Mouse (Mus musculus): ENCODE results near the gene Mvb12b. TPM values are rescaled to one million over a fixed set of nuclear protein-coding genes. Genes with fewer than 3 reads are reported as not detected.
A peak's percentile ranks its signal among the peaks of the same experiment; 100 is the strongest.
"Not testable (repeated sequence)": the region's sequence is repeated elsewhere in the genome, so short reads cannot be mapped to it uniquely, and the experiment has no call there.

Mvb12b gene
- polyA plus RNA-seq, 1 experiment from 2014 or later, result 52.2 TPM

GRCm38 (mm10) chr2:33914998-33915397 is 27.3 kb upstream of the Mvb12b start:
- Histone ChIP-seq H3K9ac (replicated peaks) (no peak overlapping the region), H3K27me3 (replicated peaks) (no peaks in the 10 kb centered on the region), H3K4me2 (no peak overlapping the region), H3K9me3 (replicated peaks) (no peaks in the 10 kb centered on the region), H3K4me1 (peaks cover 13% of the 10 kb centered on the region), H3K36me3 (no peaks in the 10 kb centered on the region), H3K4me3 (replicated peaks) (no peak overlapping the region), H3K27ac (replicated peaks) (no peak overlapping the region)
- no peak for ATAC-seq (ENCODE audit: low FRiP score)
- 79% methylated on average over 8 of the region's 8 CpGs for WGBS

- H3K4me1 ChIP-seq, result peaks cover 7% of the 10 kb centered on the region
- ATAC-seq (ENCODE audit: low FRiP score), result no peak
- no peaks in the 10 kb centered on the region for H3K27me3 ChIP-seq (replicated peaks)
- no peak overlapping the region for H3K4me2 ChIP-seq
- no peak overlapping the region for H3K27ac ChIP-seq (replicated peaks)
- 81% methylated on average over 3 of the region's 3 CpGs for WGBS
- H3K9me3 ChIP-seq (replicated peaks), result no peaks in the 10 kb centered on the region
- no peaks in the 10 kb centered on the region for H3K36me3 ChIP-seq
- H3K9ac ChIP-seq (replicated peaks), result no peak overlapping the region
- no peak overlapping the region for H3K4me3 ChIP-seq (replicated peaks)
Measured at GRCm38 (mm10) chr2:33914334-33914733, 26.6 kb upstream of the Mvb12b start.

- H3K36me3 ChIP-seq; H3K27ac ChIP-seq (replicated peaks); H3K27me3 ChIP-seq (replicated peaks); H3K9ac ChIP-seq (replicated peaks); ATAC-seq (ENCODE audit: low FRiP score); H3K9me3 ChIP-seq (replicated peaks); H3K4me3 ChIP-seq (replicated peaks); H3K4me1 ChIP-seq; H3K4me2 ChIP-seq: not testable (repeated sequence)
- 87% methylated on average over 1 of the region's 1 CpGs for WGBS
Measured at GRCm38 (mm10) chr2:33913598-33913997, 25.9 kb upstream of the Mvb12b start.

GRCm38 (mm10) chr2:33912741-33913140 is 25.0 kb upstream of the Mvb12b start:
- ATAC-seq (ENCODE audit: low FRiP score), result no peak
- no peak overlapping the region for H3K9ac ChIP-seq (replicated peaks)
- WGBS, result 73% methylated on average over 3 of the region's 3 CpGs

DNA sequence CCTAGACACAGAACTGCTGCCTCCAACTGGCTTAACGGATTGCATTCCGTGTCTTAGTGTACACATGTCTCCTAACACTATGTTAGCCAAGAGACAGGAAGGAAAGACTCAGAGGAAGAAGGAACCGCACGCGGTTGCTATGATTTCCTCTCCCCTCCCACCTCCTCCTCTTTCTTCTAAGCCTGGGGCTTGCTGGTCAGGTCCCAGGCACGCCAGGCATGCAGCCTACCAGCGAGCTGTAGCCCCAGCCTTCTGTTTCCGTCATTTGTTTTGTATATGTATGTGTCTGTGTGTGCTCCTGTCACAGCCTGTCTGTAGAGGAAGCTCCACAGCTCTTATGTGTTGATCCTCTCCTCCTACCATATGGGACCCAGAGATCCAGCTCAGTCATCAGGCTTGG is 20.6 kb upstream of the Mvb12b start:
- no peak overlapping the region for H3K9ac ChIP-seq (replicated peaks)
- 66% methylated on average over 8 of the region's 8 CpGs for WGBS
- H3K9me3 ChIP-seq (replicated peaks), result no peaks in the 10 kb centered on the region
- 0 out of 2 replicates have a peak overlapping the region, but pooled peaks have one; percentile 35 for H3K27ac ChIP-seq (replicated peaks)
- H3K4me1 ChIP-seq, result peaks cover 4% of the 10 kb centered on the region; the same call in 1 of the 2 replicates
- no peak overlapping the region for H3K4me2 ChIP-seq
- no peaks in the 10 kb centered on the region for H3K27me3 ChIP-seq (replicated peaks)
- ATAC-seq (ENCODE audit: low FRiP score), result no peak
- no peak overlapping the region for H3K4me3 ChIP-seq (replicated peaks)
- no peaks in the 10 kb centered on the region for H3K36me3 ChIP-seq

More at GRCm38 (mm10) chr2:33912741-33913140, 25.0 kb upstream of the Mvb12b start:
- Histone ChIP-seq H3K27ac (replicated peaks) (no peak overlapping the region), H3K4me3 (replicated peaks) (no peak overlapping the region), H3K4me2 (no peak overlapping the region), H3K9me3 (replicated peaks) (no peaks in the 10 kb centered on the region), H3K27me3 (replicated peaks) (no peaks in the 10 kb centered on the region), H3K36me3 (no peaks in the 10 kb centered on the region), H3K4me1 (peaks cover 4% of the 10 kb centered on the region; the same call in 1 of the 2 replicates)

DNA sequence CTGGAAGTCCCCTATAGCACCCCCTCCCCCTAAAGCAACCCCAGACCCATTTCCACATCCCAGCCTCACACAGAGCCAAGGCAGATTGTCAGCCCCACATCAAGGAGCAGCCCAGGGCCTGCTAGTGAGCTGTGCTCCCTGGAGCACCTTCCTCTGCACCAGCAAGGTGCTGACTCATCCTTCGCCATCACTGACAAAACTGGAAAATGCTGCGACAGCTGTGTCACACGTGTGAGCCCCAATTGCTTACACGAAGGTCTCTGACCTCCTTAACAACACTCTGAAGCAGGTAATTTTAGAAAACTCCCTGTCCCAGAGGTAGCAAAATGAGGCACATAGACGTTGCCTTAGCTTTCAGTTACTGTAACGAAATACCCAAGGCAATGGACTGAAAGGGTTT is 19.4 kb upstream of the Mvb12b start:
- Histone ChIP-seq H3K27ac (replicated peaks) (no peak overlapping the region), H3K4me3 (replicated peaks) (no peak overlapping the region), H3K4me2 (no peak overlapping the region), H3K9ac (replicated peaks) (no peak overlapping the region), H3K4me1 (peaks cover 4% of the 10 kb centered on the region; the same call in 1 of the 2 replicates), H3K9me3 (replicated peaks) (no peaks in the 10 kb centered on the region), H3K36me3 (no peaks in the 10 kb centered on the region), H3K27me3 (replicated peaks) (no peaks in the 10 kb centered on the region)
- no peak for ATAC-seq (ENCODE audit: low FRiP score)
- 87% methylated on average over 6 of the region's 6 CpGs for WGBS

GRCm38 (mm10) chr2:33895829-33896228 is 8.1 kb upstream of the Mvb12b start:
- H3K27ac ChIP-seq (replicated peaks), result no peak overlapping the region
- 81% methylated on average over 3 of the region's 3 CpGs for WGBS

DNA sequence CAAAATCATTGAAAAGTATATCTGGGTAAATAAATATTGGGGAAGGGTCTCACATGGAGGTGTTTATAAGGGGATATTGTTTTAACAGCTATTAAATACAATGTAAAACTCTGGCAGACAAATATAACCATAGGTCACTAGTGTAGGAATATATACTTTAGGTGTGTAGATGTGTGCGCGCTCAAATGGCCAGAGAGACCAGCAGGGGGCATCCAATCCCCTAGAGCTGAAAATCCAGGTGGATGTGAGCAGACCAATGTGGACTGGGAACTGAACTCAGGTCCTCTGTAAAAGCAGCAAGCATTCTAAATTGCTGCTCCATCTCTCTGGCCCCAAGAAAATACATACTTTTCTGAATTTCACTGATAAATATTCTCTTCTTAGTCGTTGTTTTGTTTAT is 5.4 kb upstream of the Mvb12b start:
- 90% methylated on average over 3 of the region's 3 CpGs for WGBS

More at GRCm38 (mm10) chr2:33895829-33896228, 8.1 kb upstream of the Mvb12b start:
- Histone ChIP-seq H3K36me3 (no peaks in the 10 kb centered on the region), H3K27me3 (replicated peaks) (no peaks in the 10 kb centered on the region), H3K9ac (replicated peaks) (no peak overlapping the region), H3K4me1 (no peaks in the 10 kb centered on the region), H3K4me3 (replicated peaks) (no peak overlapping the region), H3K4me2 (no peak overlapping the region), H3K9me3 (replicated peaks) (no peaks in the 10 kb centered on the region)
- no peak for ATAC-seq (ENCODE audit: low FRiP score)

DNA sequence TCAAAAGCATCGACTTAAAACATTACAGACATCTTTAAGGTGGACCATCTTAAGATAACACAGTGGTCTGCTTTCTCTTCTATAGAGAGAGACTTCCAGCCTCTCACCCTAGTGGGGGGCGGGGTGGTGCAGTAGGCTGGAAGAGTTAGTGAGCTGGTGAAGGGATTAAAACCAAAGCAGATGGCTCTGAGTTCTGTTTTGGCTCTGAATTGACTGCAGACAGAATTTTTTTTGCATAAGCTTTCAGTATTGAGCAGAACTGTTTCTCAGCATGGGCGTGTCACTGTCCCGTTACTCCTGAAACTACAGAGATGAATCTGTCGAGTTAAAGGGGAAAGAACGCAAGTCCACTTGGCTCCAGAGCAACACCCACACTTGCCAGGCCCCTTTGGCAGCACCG is 4.6 kb upstream of the Mvb12b start:
- no peak overlapping the region for H3K4me2 ChIP-seq
- no peak overlapping the region for H3K27ac ChIP-seq (replicated peaks)
- H3K36me3 ChIP-seq, result no peaks in the 10 kb centered on the region
- no peak overlapping the region for H3K9ac ChIP-seq (replicated peaks)
- H3K4me1 ChIP-seq, result peaks cover 9% of the 10 kb centered on the region
- WGBS, result 79% methylated on average over 7 of the region's 7 CpGs
- H3K27me3 ChIP-seq (replicated peaks), result no peaks in the 10 kb centered on the region
- no peak for ATAC-seq (ENCODE audit: low FRiP score)
- no peaks in the 10 kb centered on the region for H3K9me3 ChIP-seq (replicated peaks)
- no peak overlapping the region for H3K4me3 ChIP-seq (replicated peaks)

More for the DNA sequence above, 5.4 kb upstream of the Mvb12b start:
- Histone ChIP-seq H3K9me3 (replicated peaks) (no peaks in the 10 kb centered on the region), H3K4me2 (no peak overlapping the region), H3K36me3 (no peaks in the 10 kb centered on the region), H3K4me3 (replicated peaks) (no peak overlapping the region), H3K4me1 (peaks cover 2% of the 10 kb centered on the region; the same call in 1 of the 2 replicates), H3K27me3 (replicated peaks) (no peaks in the 10 kb centered on the region), H3K9ac (replicated peaks) (no peak overlapping the region), H3K27ac (replicated peaks) (no peak overlapping the region)
- no peak for ATAC-seq (ENCODE audit: low FRiP score)

- Histone ChIP-seq H3K4me1 (peaks cover 35% of the 10 kb centered on the region), H3K9ac (replicated peaks) (peak overlapping the region; percentile 85), H3K9me3 (replicated peaks) (no peaks in the 10 kb centered on the region), H3K27ac (replicated peaks) (peak overlapping the region; percentile 96), H3K4me2 (peak overlapping the region; percentile 79), H3K4me3 (replicated peaks) (peak overlapping the region; percentile 61; the same call in 1 of the 2 replicates), H3K36me3 (no peaks in the 10 kb centered on the region), H3K27me3 (replicated peaks) (no peaks in the 10 kb centered on the region)
- ATAC-seq (ENCODE audit: low FRiP score), result no peak
- WGBS, result 40% methylated on average over 6 of the region's 6 CpGs
Measured at GRCm38 (mm10) chr2:33888100-33888385, 297 bp upstream of the Mvb12b start.

DNA sequence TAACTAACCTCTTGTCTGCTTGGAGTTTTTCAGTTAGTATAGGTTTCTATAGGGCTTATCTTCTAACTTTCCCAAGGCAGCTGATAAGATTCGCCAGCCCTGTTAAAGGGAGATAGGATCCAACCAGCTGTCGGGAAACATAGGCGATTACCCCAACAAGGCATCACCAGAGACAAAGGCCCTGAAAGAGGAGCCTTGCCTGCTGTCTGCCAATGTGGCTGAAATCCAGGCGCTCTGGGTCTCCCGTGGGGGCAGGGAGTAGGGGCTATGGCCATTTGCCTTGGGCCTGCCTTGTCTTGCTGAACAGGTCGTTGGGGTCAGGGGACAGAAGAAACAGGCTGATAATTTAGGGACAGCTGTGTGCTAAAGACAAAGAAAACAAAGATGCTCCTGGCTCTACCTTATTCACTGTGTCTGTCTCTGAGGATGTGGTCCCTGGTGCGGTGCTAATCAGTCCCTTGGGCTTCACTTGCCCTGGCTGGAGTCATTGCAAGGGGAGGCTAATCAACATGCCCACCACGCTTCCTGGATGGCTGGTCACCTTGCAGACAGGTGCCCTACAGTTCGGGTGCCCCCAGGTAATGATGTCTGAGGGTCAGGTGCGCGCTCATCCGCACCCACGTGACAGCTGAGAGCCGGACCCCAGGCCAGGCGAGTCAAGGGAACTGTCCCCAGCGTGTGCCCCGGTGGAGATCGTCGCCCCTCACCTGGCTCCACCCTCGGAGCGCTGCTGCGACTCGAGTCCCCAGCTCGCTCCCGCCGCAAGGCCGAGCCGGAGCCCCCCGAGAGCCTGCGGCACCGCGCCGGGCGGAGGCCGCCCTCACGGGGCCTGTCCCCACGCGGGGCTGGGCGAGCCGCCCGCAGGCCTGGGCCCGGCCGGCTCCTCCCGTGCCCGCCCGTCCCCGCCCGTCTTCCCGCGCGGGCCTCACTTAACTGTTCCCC is 1.1 kb downstream of the Mvb12b start:
- peak overlapping the region; percentile 85 for H3K9ac ChIP-seq (replicated peaks)

GRCm38 (mm10) chr2:33885264-33885651 is 2.5 kb downstream of the Mvb12b start:
- no peak for ATAC-seq (ENCODE audit: low FRiP score)
- Histone ChIP-seq H3K27ac (replicated peaks) (peak overlapping the region; percentile 59), H3K4me3 (replicated peaks) (peak overlapping the region; percentile 12; the same call in 1 of the 2 replicates), H3K36me3 (no peaks in the 10 kb centered on the region), H3K4me2 (peak overlapping the region; percentile 79), H3K9me3 (replicated peaks) (no peaks in the 10 kb centered on the region), H3K4me1 (peaks cover 59% of the 10 kb centered on the region), H3K9ac (replicated peaks) (no peak overlapping the region), H3K27me3 (replicated peaks) (no peaks in the 10 kb centered on the region)
- 63% methylated on average over 3 of the region's 3 CpGs for WGBS

More for the DNA sequence above, 1.1 kb downstream of the Mvb12b start:
- H3K4me1 ChIP-seq, result peaks cover 47% of the 10 kb centered on the region
- WGBS, result 1% methylated on average over 50 of the region's 51 CpGs
- peak overlapping the region; percentile 79 for H3K4me2 ChIP-seq
- H3K36me3 ChIP-seq, result no peaks in the 10 kb centered on the region
- H3K9me3 ChIP-seq (replicated peaks), result no peaks in the 10 kb centered on the region
- no peaks in the 10 kb centered on the region for H3K27me3 ChIP-seq (replicated peaks)
- peak; percentile 58 for ATAC-seq (ENCODE audit: low FRiP score)
- H3K4me3 ChIP-seq (replicated peaks), result peak overlapping the region; percentile 61
- peak overlapping the region; percentile 96 for H3K27ac ChIP-seq (replicated peaks)
